Mouse (Mus musculus): ENCODE data around the gene Zfp639.

- TF ChIP-seq POLR2A (IDR thresholded peaks at IDR 0.05; ENCODE audit: insufficient read length, low read depth): no peak
- no peak for TF ChIP-seq MYOG (IDR thresholded peaks at IDR 0.05; ENCODE audit: control insufficient read depth in 1 of 3, insufficient read depth in 1 of 3, insufficient read length in 2 of 3, low read depth in 2 of 3)
- TF ChIP-seq USF1 (IDR thresholded peaks at IDR 0.05; ENCODE audit: low read depth): no peak
- no peak for TF ChIP-seq MAX (IDR thresholded peaks at IDR 0.05; ENCODE audit: low read depth)
- TF ChIP-seq REST (IDR thresholded peaks at IDR 0.05; ENCODE audit: insufficient read depth, insufficient read length): no peak
- TF ChIP-seq MYOD1 (IDR thresholded peaks at IDR 0.05; ENCODE audit: control insufficient read depth in 1 of 3, insufficient read length in 2 of 3, low read depth in 2 of 3): no peak
- no peak for TF ChIP-seq SRF (IDR thresholded peaks at IDR 0.05; ENCODE audit: control insufficient read depth, insufficient read length, low read depth)
- TF ChIP-seq TCF3 (IDR thresholded peaks at IDR 0.05; ENCODE audit: insufficient read length, low read depth): no peak
- no peak for TF ChIP-seq POLR2AphosphoS2 (IDR thresholded peaks at IDR 0.05; ENCODE audit: insufficient read length, low read depth)
- no peak for TF ChIP-seq TCF12 (IDR thresholded peaks at IDR 0.05; ENCODE audit: insufficient read depth, poor library complexity, severe bottlenecking)
- no peak for TF ChIP-seq CEBPB (IDR thresholded peaks at IDR 0.05; ENCODE audit: insufficient read depth, poor library complexity, severe bottlenecking)
Measured at GRCm38 (mm10) chr3:32527181-32527580, 17.1 kb downstream of the Zfp639 start.
